Mouse (Mus musculus): Measurements from ENCODE around the gene Trit1.
"Not testable (repeated sequence)": the region's sequence is repeated elsewhere in the genome, so short reads cannot be mapped to it uniquely, and the experiment has no call there.

Gene Trit1

DNA sequence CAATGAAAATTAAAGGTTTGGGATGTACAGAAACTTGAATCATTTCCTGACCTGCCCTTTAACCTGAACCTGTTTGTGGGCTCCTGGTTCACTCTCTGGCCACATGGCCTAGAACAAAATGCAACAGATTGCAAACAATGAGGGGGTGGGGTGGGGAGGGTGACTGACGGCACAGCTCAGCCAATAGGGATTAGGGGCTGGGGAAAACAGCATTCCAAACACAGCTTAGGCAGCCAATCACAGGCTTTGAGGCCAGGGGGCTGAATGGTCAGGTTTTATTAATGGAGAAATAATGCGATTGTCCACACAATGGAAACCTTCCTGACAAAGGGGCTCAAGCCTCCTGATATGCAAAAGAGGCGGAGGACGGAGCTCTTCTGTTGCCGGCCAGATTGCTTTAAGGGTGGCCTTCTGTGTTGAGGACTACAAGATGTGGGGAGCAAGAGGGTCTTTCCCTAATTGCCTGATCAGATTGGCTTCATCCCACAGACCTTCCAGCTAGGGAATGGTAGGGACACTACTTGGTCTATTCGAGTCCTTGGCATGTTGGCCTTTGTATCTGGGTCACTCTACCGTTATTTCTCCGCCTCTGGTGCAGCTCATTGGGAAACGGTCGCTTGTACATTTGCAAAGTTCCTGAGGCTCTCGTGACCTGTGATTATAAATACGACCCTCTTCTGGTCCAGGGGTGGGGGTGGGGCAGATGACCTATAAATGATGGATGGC is 17.7 kb upstream of the Trit1 start:
- peak; percentile 58 to 60 for DNase-seq

DNA sequence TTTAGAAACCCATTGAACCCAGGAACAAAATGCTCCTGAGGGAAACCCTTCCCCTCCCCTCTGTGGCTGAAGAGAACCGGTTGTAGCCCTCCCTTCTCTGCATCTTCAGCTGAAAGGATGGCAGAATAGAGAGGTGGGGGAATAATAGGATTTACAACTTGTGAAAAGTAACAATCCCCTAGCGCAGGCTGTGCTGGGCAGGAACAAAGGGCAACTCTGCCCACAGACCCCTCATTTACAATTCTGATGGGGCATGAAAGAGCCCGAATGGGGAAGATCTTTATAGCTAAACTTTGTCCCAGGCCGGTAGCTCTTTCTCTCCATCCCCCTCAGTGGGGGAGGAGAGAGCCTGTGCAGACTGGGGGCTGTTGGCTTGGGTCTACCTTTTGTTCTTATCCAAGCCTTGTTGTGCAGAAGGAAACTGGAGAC is 17.1 kb upstream of the Trit1 start:
- no peak for DNase-seq

DNA sequence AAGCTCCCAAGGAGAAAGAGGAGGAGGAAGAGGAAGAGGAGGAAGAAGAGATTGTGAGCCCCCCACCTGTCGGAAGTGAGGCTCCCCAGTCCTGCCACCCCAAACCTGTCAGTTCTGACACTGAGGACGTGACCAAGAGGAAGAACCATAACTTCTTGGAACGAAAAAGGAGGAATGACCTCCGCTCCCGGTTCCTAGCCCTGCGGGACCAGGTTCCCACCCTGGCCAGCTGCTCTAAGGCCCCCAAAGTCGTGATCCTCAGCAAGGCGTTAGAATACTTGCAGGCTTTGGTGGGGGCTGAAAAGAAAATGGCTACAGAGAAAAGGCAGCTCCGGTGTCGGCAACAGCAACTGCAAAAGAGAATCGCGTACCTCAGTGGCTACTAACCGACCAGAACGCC is 16.3 kb upstream of the Trit1 start:
- DNase-seq: no peak

DNA sequence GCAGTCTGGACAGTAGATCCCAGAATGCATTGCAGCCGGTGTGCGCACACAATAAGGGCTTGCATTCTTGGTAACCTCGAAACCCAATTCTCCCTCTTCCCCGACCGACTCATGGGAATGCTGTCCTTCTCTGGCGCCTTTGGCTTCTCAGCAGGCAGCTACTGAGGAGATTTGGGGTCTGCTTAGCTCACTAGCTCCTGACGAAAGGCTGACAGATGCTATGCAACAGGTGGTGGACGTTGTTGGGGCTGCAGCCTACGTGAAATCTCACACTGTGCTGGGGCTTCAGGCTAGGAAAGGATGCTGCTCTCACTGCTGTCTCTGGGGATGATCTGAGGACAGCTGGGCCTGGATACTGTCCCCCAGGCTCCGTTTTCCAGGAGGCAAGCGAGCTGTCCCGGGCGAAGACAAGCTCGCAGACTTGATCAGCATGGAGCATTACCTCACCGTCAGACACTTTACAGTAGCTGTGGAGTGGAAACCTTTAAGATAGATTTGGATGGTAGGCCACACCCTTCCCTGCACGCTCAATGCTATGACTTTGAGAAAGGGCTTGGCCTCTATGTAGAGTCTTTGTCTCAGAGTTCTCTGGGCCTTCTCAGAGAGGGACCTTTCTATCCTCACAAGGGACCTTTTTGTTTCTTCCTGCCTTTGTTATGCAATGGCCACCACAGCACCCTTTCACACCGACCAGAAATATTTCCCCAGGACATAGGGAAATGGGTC is 15.6 kb upstream of the Trit1 start:
- no peak for DNase-seq

DNA sequence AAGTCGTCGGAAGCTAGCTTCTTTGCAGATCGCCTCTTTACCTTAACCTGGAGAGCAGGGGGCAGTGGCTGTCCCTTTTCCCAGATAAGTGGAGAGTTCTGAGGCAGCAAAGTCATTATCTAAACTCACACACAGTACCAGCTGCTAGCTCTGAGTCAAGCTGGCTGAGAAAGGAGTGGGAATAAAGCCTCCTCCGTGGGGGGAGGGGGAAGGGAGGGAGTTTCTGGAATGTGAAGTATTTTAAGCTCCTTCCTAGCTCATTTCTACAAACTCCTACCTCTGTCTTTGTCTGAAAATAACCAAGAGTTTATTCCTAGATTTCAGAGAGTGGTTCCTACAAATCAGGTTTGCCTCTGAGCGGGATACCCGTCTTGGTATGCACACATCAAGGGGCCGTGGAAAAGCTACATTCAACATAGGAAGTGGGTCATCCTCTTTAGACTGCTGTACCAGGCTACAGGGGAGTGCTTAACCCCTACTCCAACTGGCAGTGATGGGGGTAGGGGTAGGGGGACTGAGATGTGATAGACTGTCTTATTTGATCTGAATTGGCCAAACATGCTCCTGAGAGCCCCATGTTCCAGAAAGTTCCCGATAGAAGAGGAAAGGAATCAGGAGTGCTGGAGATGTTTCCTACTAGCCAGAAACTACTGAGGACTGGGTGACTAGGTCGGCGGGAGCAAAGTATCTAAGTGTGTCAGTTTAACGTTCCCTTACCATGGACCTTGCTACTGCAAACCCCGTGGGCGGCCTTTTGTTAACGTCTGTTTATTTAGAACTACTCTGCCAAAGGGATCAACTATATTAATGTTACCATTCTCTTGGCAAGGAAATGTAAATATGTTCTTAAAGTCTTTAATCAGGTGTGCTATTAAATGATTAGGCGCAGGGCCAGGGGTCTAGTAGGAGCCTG is 11.1 kb upstream of the Trit1 start:
- DNase-seq: peak; percentile 47 to 70

DNA sequence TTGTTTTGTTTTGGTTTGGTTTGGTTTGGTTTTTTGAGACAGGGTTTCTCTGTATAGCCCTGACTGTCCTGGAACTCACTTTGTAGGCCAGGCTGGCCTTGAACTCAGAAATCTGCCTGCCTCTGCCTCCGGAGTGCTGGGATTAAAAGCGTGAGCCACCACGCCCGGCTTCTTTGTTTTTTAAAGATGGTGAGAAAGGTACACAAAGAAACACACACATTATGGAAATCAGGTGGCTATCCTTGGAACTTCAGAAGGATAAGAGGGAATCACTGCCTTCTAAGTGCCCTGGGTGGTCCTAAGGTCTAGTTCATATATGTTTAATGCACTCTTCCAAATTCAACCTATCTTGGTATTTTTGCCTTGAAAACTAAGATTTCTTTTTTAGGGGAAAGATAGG is 3.9 kb upstream of the Trit1 start:
- DNase-seq: not testable (repeated sequence)

DNA sequence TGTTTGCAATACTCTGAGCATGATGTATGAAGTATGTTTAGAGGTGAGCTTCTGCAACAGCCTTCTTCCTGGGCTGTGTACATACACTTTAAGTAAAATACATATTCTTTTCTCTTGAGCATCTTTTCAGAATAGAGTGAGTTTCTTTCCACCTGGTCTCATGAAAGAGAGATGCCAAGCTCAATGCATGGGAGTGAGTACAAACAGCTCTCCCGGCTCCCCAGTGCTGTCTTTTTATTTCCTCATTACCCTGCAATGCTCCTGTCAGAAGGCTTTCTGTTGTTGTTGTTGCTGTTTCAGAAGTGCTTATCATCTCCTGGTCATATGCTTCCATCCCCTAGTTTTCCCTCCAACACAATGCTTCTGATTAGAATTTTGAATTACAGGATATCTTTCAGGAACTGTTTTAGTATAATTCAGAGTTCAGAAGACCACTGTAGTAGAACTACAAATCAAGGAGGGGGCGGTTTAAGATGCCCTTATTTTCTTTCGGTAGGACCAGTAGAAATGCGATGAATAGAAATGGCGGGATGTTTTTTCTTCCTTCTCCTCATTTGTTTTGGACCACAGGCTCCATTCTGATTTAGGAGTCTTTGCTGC is 3.0 kb upstream of the Trit1 start:
- DNase-seq: no peak

DNA sequence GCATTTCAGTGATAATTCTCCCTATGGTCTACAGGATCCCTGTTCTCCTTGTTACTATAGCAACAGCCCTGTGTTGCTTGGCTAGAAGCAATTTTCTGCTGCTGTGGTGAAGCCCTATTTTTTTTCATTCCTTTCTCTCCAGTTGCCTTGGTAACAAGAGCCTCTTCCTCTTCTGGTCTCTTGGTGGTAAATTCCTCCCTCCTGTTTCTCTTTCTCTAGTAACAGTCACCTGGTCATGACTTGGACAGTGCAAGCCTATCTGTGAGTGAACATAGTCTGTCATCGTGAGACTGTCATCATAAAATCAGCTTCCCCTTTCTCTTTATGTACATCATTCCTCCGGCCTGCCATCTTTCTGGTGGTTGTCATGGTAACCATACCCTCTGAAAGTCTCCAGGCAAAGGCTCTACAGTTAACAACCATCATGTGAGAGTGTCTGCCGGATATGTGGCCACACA is 2.4 kb upstream of the Trit1 start:
- no peak for DNase-seq

DNA sequence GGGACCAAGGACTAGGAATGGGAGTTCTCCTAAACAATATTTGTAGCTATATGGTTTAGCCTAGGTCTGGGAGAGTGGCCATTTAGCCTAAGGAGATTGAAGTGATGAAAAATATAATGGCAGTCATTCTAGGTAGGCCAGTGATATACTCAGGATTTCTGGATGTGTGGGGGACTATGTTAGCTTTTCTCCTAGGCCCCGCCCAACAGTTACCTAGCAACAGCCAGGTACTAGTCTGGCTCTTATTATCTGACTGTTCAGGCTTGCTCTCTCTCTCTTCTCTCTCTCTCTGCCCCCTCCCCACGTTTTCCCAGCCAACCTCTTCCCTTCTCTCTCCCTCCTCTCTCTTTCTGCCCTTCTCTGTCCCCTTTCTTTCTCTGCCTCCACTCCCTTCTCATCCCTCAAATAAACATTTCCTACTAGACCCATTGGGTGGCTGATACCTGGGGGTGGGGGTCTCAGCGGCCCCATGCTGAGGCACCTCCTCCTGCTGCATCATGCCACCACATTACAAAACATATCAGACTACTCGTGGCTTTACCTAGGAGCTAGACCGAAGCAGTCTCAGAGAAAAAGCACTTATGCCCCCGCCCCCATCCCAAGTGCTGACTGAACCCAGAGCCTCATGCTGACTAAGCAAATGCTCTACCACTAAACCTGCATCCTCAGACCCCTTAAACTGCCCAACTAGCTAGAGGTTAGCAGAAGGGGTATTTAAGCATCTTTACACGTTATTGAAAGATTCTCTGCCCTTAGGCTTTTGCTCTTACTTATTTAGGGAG is 1.7 kb upstream of the Trit1 start:
- DNase-seq: no peak

DNA sequence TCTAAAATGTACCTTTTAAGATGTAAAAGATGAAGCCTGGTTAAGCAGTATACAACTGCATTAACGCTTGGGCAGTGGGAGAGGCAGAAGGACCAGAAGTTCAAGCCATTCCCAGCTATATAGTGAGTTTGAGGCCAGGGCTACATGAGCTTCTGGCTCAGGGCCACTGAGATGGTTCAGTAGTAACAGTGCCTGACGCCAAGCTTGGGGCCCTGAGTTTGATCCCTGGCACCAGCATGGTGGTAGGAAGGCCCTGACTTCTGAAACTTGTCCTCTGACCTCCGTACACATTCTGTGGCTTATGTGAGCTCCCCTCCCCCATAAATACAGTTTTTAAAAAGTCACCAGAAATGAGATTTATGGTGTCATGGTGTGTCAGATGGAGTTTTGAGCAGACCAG is 5.2 kb downstream of the Trit1 start:
- DNase-seq: no peak

DNA sequence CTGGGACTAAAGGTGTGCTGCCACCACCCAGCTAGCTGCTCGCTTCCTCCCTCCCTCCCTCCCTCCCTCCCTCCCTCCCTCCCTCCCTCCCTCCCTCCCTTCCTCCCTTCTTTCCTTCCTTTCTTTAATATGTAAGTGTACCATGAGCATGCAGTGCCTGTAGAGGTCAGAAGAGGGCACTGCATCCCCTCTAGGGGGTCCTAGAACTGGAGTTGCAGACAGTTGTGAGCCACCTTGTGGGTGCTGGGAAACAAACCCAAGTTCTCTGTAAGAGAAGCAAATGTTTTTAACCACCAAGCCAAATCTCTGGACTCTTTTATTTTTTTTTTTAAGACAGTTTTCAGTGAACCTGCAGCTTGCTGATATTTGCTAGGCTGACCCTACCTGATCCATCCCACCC is 6.5 kb downstream of the Trit1 start:
- no peak for DNase-seq

DNA sequence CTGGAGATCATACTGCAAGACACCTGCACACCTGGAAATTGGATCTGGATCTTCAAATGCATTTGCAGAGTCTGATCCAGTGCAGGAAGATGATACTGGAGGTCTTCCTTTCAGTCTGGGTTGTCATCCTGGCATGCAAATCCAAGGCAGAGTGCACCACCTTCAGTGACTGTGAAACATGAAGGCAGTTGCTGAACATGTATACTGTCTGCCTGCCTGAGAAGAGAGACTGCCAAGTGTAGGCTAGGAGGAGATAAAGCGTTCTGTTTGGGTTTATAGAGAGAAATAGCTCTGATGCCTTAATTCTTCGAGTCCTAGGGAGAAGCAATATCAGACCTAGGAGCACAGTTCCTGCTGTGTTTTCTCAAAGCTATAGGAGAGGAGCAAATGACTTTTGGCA is 9.0 kb downstream of the Trit1 start:
- DNase-seq: no peak

DNA sequence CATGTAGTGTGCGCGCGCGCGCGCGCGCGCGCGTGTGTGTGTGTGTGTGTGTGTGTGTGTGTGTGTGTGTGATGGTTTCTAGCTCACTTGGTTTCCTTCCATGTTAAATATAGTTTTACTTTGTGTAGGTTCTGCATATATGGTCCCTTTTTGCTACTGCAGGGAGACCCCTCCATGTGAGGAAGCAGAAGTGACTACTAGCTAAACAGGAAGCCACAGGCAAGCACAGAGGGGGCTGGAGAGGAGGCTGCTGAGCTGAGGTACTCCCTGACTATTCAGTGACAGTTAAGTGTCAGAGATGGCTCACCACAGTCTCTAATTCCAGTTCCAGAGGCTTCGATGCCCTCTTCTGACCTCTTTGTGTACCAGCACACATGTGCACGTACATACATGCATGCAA is 9.8 kb downstream of the Trit1 start:
- DNase-seq: no peak

DNA sequence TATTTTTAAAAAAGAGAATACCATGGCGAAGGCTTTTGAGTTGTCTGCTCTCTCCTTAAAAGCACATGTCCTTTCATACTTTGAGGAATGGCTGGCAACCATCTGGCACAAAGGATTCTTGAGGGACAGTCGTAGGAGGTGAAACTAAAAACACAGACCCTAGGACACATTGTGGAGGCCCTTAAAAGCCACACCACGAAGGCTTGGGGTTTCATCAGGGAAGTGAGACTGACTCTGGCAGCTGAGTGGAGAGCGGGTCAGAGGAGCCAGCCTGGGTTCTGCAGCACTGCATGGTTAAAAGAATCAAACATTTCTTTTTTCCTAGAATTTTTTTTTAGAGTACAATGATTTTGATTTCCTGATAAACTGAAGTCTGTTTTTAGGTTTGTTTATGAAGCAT is 10.2 kb downstream of the Trit1 start:
- DNase-seq: no peak

DNA sequence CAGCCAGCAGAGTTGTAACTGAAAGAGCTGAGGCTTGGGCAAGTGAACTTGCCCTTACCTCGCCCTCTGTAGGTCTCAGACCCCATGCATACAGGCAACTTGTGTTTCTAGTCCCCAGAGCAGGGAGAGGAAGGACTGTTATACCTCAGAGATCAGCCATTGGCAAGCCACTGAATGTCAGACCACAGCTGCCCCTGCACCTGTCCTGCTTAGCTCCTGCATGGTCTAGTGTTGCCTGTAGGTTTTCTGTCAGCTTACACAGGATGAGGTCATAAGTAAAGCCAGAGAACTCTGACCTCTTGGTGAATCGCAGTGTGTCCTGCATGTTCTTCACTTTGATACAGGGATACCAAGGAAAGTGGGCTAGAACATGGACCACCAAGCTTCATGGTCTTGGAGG is 18.4 kb downstream of the Trit1 start:
- DNase-seq: no peak

DNA sequence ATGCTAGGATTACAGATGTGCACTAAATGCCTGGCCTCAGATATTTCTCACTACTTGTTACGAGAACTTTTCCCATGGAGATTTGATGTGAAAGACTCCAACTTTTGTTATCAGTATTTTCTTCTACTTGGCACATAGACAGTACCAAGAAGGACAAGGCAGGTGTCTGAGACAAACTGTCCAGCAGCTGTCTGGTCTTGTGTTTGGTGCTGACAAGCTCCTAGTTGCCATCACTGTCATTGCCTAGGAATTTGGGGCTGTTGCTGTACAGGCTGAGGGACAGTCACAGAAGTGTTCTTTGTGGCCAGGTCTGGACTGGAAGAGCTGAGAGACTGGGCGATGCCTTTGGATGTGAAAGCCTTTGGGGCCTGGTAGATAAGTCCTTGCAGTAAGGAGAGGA is 19.2 kb downstream of the Trit1 start:
- DNase-seq: no peak

DNA sequence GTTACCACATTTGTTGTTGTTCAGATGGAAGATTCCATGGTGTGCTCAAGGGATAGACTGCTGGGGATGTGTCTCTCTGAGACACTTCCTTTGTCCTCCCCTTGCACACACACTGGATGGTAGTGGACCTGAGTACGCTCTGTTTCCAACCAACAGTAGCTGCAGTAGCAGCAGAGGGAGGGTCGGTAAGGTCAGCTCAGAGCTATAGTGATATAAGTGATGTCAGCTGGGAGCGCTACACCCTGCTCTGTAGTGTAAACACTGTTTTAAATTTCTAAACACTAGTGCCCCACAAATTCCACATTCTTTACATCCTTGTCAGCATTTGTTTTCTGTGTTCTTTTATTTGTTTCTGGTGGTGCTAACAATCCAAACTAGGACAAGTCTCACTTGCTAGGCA is 20.3 kb downstream of the Trit1 start:
- DNase-seq: no peak

DNA sequence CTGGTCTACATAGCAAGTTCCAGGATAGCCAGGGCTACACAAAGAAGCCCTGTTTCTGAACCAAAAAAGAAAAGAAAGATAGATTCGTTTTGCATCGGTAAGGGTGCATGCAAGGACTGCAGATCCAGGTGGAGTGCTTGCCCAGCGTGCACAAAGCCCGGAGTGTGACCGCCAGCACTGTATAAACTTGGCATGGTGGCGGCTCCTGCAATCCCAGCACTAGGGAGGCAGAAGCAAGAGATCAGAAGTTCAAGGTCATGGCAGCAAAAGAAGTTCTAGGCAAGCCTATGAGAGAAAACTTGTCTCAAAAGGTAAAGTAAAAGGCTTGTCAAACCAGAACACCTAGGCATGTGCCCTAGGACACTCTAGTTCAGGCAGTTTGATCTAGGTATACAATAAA is 24.7 kb downstream of the Trit1 start:
- no peak for DNase-seq

DNA sequence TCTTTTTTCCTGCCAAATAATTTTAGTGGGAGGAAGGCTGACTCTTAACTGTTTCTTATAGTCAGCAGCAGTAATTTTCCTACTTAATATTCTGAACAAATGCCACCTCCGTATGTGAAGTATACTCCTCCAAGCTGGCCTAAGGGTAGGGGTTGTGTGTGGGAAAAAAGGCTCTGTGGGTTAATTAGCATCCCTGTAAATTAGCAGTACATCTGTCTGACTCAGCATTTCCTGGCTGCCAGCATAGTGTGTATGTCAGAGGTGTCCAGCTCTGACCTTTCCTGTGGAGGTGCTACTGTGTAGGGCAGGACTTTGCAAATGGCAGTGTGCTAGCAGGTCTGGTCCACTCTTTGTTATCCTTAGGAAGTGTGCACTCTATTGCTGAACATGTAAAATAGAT is 27.5 kb downstream of the Trit1 start:
- DNase-seq: no peak

DNA sequence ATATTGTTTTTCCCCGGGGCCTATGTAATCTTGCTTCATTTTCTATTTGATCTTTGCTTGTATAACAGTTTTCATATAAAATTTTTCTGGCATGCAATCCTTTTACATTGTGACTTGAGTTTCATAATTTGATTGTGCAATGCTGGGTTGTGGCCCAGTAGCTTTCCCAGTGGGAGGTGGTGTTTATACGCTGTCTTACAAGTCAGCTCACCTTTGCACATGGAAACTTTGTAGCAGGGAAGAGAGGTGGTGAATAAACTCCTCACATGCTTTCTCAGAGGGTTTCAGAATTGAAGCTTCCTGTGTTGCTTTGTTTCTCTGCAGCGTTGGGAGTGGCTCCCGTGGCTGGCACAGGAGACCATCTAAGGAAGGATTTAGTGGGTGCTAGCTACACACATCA is 28.4 kb downstream of the Trit1 start:
- DNase-seq: no peak

DNA sequence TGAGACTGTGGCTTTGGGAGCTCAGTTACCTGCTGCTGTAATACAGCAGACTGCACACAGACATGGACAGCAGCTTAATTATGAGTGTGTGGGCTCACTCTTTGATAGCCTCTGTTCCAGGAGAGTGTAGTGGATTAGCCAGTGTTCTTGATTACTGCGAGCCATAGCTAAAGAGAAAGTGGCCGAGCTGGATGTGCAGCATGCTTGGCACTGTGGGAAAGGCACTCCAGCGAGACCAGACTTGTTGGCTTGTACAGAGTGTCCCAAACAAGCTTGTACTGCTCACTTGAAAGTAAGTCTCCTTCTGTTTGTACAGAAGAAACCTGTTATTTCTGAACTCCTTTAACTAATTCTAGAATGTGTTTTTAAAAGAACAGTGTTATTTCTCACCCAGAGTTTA is 29.9 kb downstream of the Trit1 start:
- DNase-seq: peak; percentile 14 to 39

DNA sequence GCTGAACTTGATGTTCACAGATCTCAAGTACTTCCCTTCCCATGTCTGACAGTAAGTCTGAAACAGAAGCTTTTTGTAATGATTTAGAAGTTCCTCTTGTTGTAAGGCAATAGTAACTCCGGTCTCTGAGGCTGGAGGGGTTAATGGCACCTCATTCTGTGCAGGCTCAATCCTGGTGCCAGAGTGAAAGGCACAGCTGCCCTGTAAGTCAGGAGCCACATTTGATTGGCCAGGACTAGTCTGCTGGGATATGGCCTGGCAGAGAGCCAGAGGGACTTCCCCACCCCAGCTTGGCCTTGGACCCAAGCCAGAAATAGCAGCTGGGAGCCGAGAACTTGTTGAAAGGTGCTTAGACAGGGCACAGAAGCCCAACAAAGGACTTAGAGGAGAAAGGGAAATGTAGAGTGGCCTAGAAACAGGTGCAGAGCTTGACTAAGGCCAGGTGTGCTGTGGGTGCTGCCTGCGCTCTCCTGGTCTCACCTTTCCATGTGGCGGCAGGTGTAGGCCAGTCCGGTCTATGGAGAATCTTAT is 34.3 kb downstream of the Trit1 start:
- peak; percentile 86 to 92 for DNase-seq
